Mouse (Mus musculus): ENCODE results near the gene Serpina3f. TPM values are rescaled to one million over a fixed set of nuclear protein-coding genes. Genes with fewer than 3 reads are reported as not detected.

The Serpina3f gene
- 0.15 TPM in 1 of 2 replicates, not detected in the other for polyA plus RNA-seq (2015; fragmentation: Nextera tagmentation; extraction: Ambion mirVana)

DNA sequence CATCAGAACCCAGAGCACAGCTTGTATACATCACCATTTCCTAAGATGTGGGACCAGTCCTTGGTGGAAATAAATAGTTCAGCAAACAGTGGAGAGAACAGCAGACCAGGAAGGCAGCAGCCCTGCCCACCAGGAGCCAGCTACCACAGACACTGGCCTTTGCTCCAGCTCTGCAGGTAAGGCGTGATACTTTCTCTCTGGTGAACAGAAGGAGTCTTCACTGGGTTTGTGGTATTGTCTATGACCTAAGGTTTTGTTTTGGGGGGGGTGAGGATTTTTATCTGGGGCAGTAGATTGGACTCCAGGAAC is at the start of gene Serpina3f:
TSS of gene Serpina3f (plus strand) at position 100 of the 309 bp plus-strand sequence.
- Histone ChIP-seq H3K4me2 (no peak within 1 kb of the TSS), H3K9me3 (no peaks in the 10 kb centered on the region), H3K4me1 (no peaks in the 10 kb centered on the region), H3K27ac (no peak within 1 kb of the TSS), H3K36me3 (no peaks in the 10 kb centered on the region), H3K4me3 (no peak within 1 kb of the TSS), H3K9ac (no peak within 1 kb of the TSS), H3K27me3 (no peaks in the 10 kb centered on the region)
- WGBS, result 63% methylated on average over 1 of the region's 1 CpGs
- ATAC-seq (ENCODE audit: borderline replicate concordance, extremely low read depth, low FRiP score, low TSS enrichment), result no peak

DNA sequence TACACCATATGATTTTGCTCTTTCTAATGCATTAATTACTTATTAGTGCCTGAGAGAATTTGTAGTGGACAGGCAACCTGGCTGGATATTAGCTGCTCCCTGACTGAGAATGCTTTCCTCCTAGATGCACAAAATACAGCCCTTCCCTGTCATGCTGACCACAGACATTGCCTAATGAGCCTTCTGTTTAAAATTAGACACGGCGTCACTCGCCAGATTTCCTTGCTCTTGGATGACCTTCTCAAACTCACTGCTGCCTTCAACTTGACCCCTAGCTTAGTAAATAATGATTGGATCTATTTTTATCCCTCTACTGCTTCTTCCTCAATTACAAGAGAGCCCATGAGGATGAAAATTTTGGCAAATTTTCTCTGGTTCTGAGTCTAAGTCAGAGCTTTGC is 39.6 kb upstream of the Serpina3f start:
- Histone ChIP-seq H3K4me3 (no peak overlapping the region), H3K36me3 (no peaks in the 10 kb centered on the region), H3K9ac (no peak overlapping the region), H3K27ac (no peak overlapping the region), H3K9me3 (no peaks in the 10 kb centered on the region), H3K4me1 (no peaks in the 10 kb centered on the region), H3K4me2 (no peak overlapping the region), H3K27me3 (no peaks in the 10 kb centered on the region)
- ATAC-seq (ENCODE audit: borderline replicate concordance, extremely low read depth, low FRiP score, low TSS enrichment), result no peak
- WGBS, result 36% methylated on average over 3 of the region's 3 CpGs

DNA sequence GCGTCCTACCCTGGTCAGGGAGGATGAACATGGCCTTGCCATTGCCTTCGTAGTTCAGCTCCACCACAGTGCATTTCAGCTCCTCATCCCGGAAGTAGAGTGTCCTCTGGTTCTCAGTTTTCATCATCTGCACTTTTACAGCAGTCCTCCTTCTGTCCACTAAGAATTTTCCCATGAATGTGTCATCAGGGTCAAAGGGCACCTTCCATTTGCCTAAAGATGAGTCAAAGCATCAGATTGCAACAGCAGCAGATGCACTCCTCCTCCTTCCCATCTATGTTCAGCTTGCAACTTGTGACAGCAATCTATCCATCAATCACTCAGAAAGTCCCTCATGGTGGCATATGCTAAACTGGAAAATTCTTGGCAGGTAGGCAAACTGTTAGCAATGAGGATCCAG is 38.7 kb upstream of the Serpina3f start:
- H3K9ac ChIP-seq, result no peak overlapping the region
- H3K9me3 ChIP-seq, result no peaks in the 10 kb centered on the region
- no peaks in the 10 kb centered on the region for H3K4me1 ChIP-seq
- H3K27me3 ChIP-seq, result no peaks in the 10 kb centered on the region
- H3K36me3 ChIP-seq, result no peaks in the 10 kb centered on the region
- ATAC-seq (ENCODE audit: borderline replicate concordance, extremely low read depth, low FRiP score, low TSS enrichment), result no peak
- H3K4me3 ChIP-seq, result no peak overlapping the region
- WGBS, result 77% methylated on average over 3 of the region's 3 CpGs
- no peak overlapping the region for H3K27ac ChIP-seq
- no peak overlapping the region for H3K4me2 ChIP-seq

DNA sequence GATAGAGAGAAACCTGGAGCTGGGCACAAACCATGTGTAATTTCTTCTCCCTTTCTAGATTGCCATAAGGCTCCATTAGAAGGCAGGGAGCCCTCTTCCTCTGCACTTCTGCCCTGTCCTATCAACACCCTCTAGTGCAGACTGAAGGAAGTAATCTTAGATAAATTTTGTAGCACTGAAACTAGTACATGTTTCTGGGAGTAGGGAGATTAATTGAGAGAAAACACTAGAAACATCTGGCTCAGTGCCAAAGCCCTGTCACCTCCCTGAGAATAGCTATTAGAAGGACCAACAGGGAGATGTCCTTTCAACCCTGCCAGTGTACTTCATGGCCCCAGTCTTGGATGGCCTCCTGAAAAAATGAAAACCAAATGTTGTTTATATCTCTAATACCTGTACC is 35.8 kb upstream of the Serpina3f start:
- Histone ChIP-seq H3K27me3 (no peaks in the 10 kb centered on the region), H3K9ac (no peak overlapping the region), H3K9me3 (no peaks in the 10 kb centered on the region), H3K4me3 (no peak overlapping the region), H3K27ac (no peak overlapping the region), H3K36me3 (no peaks in the 10 kb centered on the region), H3K4me1 (no peaks in the 10 kb centered on the region), H3K4me2 (no peak overlapping the region)
- ATAC-seq (ENCODE audit: borderline replicate concordance, extremely low read depth, low FRiP score, low TSS enrichment), result no peak

DNA sequence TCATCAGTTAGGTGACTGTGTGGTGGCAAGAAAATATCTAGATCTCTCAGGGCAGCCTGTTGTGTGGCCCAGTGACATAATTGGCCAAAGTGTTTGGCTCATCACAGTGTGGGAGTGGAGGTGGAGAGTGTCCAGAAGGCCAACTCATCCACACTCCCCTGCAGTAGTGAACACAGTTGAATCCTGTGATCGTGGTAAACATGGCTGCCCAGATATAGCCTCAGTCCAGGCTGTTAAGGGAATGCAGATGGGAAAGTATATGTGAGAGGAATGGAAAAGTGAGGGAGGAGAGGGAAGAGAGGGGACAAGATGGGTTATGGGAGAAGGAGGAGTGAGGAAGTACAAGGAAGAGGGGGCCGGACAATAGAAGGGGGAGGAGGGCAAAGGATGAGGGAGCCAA is 35.4 kb upstream of the Serpina3f start:
- Histone ChIP-seq H3K36me3 (no peaks in the 10 kb centered on the region), H3K27me3 (no peaks in the 10 kb centered on the region), H3K9me3 (no peaks in the 10 kb centered on the region), H3K27ac (no peak overlapping the region), H3K4me3 (no peak overlapping the region), H3K4me1 (no peaks in the 10 kb centered on the region), H3K4me2 (no peak overlapping the region), H3K9ac (no peak overlapping the region)
- 68% methylated on average over 2 of the region's 2 CpGs for WGBS
- ATAC-seq (ENCODE audit: borderline replicate concordance, extremely low read depth, low FRiP score, low TSS enrichment), result peak; percentile 11; the same call in 1 of the 2 replicates

DNA sequence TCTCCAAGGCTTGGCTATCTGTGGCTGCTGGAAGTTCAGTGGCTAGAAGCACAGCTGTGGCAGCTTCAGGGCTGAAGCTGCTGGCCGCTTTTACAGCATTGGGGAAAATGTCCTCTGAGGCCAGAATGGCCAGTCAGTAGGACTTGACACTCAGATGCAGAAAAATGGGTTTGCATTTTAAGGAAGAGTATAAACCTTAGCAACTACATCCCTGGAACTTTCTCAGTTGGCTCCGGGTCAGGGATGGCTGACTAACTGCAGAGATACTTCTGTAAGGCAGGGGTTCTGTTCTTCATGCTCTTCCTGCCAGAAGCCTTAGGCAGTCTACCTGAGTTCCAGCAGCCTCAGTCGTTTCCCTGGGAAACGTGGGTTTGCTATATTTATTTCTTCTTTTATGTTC is 29.3 kb upstream of the Serpina3f start:
- Histone ChIP-seq H3K4me1 (no peaks in the 10 kb centered on the region), H3K9me3 (no peaks in the 10 kb centered on the region), H3K9ac (no peak overlapping the region), H3K36me3 (no peaks in the 10 kb centered on the region), H3K27ac (no peak overlapping the region), H3K4me2 (no peak overlapping the region), H3K27me3 (no peaks in the 10 kb centered on the region), H3K4me3 (no peak overlapping the region)
- no peak for ATAC-seq (ENCODE audit: borderline replicate concordance, extremely low read depth, low FRiP score, low TSS enrichment)
- WGBS, result 71% methylated on average over 4 of the region's 4 CpGs

DNA sequence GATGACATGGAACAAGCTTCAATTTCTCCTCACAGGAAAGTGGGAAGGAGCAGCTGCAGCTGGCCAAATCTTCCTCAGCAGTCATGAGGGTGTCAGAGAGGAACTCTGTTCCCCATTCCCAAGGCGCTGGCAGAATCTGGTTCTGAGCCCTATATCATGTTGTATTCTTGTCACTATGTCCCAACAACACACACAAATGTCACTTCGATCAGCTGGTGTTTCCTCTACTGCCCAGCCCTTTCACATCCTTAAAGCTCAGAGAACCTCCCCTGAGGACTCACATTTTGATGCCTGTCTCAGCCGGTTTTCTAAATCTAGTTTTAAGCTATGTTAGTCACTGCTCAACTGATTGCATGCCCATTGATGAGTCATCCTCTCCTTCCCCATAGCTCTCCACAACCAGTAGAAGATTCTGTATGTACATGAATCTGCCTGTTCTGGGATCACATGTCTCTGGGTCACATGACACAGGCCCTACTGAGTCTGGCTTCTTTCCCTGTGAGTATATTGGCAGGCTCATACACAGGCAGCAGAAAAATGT is 28.2 kb upstream of the Serpina3f start:
- 0 out of 2 replicates have a peak overlapping the region, but pooled peaks have one; percentile 5 for H3K27ac ChIP-seq
- 43% methylated on average over 3 of the region's 3 CpGs for WGBS
- H3K4me3 ChIP-seq, result no peak overlapping the region
- H3K4me2 ChIP-seq, result no peak overlapping the region
- no peaks in the 10 kb centered on the region for H3K9me3 ChIP-seq
- no peak overlapping the region for H3K9ac ChIP-seq
- peak; percentile 76 for ATAC-seq (ENCODE audit: borderline replicate concordance, extremely low read depth, low FRiP score, low TSS enrichment)
- H3K4me1 ChIP-seq, result no peaks in the 10 kb centered on the region
- H3K27me3 ChIP-seq, result no peaks in the 10 kb centered on the region
- no peaks in the 10 kb centered on the region for H3K36me3 ChIP-seq

DNA sequence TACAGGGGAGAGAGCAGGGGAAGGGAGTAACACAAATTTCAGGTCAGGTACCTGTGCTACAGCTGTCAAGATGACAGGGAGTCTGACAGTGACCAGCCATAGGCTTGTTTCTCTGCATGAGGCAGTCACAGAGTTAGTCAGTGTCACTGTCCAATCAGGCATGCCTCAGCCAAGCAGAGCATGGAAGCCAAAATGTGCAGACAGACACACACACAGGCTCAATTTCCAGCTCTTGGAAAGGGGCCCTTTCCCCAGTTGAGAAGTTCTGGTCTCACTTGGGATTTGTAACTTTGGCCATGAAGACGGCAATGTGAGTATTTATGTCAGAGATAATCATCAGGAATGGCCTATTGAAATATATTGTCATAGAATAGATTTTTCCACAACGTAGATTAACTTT is 25.1 kb upstream of the Serpina3f start:
- 56% methylated on average over 2 of the region's 2 CpGs for WGBS
- H3K9ac ChIP-seq, result no peak overlapping the region
- H3K4me3 ChIP-seq, result no peak overlapping the region
- H3K36me3 ChIP-seq, result no peaks in the 10 kb centered on the region
- no peak overlapping the region for H3K27ac ChIP-seq
- no peak for ATAC-seq (ENCODE audit: borderline replicate concordance, extremely low read depth, low FRiP score, low TSS enrichment)
- no peaks in the 10 kb centered on the region for H3K27me3 ChIP-seq
- H3K9me3 ChIP-seq, result no peaks in the 10 kb centered on the region
- no peak overlapping the region for H3K4me2 ChIP-seq
- H3K4me1 ChIP-seq, result no peaks in the 10 kb centered on the region

DNA sequence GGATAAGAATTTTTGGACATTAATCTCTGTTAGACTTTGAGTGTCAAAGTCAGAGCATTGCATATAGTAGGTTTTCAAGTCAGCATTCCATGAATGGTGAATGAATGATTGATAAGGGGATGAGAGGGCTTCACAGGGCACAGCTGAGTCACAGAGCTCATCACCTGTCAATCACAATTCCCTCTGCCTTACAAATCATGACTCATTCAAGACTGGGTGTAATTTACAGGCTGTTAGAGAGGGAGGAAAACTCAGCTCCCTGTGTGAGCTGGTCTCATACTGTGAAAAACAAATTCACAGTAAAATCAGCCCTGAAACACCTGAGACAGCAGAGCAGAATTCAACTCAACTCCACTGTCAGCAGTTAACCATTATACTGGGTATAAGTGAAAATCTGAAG is 23.5 kb upstream of the Serpina3f start:
- ATAC-seq (ENCODE audit: borderline replicate concordance, extremely low read depth, low FRiP score, low TSS enrichment), result no peak
- no peak overlapping the region for H3K27ac ChIP-seq
- no peak overlapping the region for H3K4me2 ChIP-seq
- no peaks in the 10 kb centered on the region for H3K36me3 ChIP-seq
- H3K9me3 ChIP-seq, result no peaks in the 10 kb centered on the region
- H3K9ac ChIP-seq, result no peak overlapping the region
- no peaks in the 10 kb centered on the region for H3K27me3 ChIP-seq
- no peak overlapping the region for H3K4me3 ChIP-seq
- H3K4me1 ChIP-seq, result no peaks in the 10 kb centered on the region

DNA sequence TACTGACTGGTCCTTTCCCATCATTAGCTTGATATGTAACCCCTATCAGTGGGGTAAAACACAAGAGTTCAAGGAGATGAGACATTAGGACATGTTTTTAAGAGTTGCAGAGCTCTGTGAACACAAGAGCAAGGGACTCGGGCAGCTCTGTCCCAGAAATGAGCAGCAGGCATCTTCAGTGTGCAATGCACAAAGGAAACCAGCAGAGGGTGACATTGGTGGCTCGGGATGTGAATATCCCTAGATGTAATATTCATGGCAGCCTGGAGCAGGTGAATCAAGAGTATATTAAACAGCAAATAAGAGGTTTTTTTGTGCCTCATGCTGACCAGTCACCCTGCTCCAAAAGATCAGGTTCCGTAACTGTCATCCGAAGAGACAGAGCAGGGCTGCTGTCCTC is 5.2 kb upstream of the Serpina3f start:
- ATAC-seq (ENCODE audit: borderline replicate concordance, extremely low read depth, low FRiP score, low TSS enrichment), result no peak
- no peaks in the 10 kb centered on the region for H3K27me3 ChIP-seq
- no peaks in the 10 kb centered on the region for H3K9me3 ChIP-seq
- no peaks in the 10 kb centered on the region for H3K4me1 ChIP-seq
- H3K9ac ChIP-seq, result no peak overlapping the region
- no peaks in the 10 kb centered on the region for H3K36me3 ChIP-seq
- H3K4me3 ChIP-seq, result no peak overlapping the region
- H3K4me2 ChIP-seq, result no peak overlapping the region
- no peak overlapping the region for H3K27ac ChIP-seq
- 74% methylated on average over 4 of the region's 4 CpGs for WGBS

DNA sequence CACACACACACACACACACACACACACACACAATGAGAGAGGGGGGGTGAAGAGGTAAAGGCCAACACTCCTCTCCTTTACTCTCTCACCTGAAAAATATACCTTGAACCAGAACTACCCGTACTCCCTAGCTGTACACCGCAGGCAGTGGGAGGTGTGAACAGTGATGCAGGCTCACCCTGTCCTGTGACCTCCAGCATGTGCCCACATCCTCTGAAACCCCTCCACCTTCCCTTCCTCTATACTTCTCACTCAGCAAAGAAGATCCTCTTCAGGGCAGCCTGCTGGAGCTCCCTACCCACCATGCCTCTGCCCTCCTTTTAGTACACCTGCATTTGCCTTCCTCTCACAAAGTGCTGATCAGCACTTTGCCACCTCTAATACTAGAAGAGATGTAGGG is 4.5 kb upstream of the Serpina3f start:
- 82% methylated on average over 2 of the region's 2 CpGs for WGBS
- Histone ChIP-seq H3K36me3 (no peaks in the 10 kb centered on the region), H3K9me3 (no peaks in the 10 kb centered on the region), H3K4me3 (no peak overlapping the region), H3K9ac (no peak overlapping the region), H3K4me1 (no peaks in the 10 kb centered on the region), H3K4me2 (no peak overlapping the region), H3K27ac (no peak overlapping the region), H3K27me3 (no peaks in the 10 kb centered on the region)
- no peak; the same call in 1 of the 2 replicates for ATAC-seq (ENCODE audit: borderline replicate concordance, extremely low read depth, low FRiP score, low TSS enrichment)

DNA sequence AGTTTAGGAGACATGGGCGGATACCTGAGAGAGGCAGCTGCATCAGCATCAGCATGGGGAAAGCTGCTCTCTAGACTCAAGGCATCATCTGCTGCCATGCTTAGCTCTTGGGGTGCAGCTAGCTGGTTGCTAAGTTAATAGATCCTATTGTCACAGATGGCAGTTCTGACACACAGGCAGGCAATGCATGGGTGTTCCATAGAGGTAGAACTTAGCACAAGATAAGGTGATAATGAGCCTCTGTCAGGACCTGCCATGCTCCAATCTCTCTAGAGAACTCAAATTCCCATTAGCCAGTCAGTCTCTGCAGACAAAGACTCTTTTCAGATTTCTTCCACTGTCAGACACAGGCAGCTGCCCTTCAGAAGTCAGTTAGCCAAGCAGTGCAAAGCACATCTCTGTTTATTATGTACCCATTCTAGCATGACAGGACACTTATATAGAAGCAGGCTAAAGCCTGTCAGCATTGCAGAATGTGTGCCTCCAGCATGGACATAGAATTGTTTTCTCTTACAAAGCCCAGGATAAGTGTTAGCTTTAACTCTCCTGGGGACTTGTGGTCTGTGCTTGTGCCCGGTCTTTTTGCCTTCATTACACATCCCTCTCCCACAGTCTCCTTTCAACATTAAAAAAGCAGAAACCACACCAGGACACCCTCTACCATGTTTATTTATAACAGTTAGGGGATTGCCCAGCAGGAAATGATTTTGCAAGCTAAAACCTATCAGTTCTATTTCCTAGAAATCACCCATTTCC is 477 bp upstream of the Serpina3f start:
- no peak overlapping the region for H3K4me2 ChIP-seq
- no peak for ATAC-seq (ENCODE audit: borderline replicate concordance, extremely low read depth, low FRiP score, low TSS enrichment)
- H3K9ac ChIP-seq, result no peak overlapping the region
- H3K27ac ChIP-seq, result no peak overlapping the region
- no peaks in the 10 kb centered on the region for H3K27me3 ChIP-seq
- H3K4me1 ChIP-seq, result no peaks in the 10 kb centered on the region
- no peaks in the 10 kb centered on the region for H3K36me3 ChIP-seq
- WGBS, result 66% methylated on average over 2 of the region's 2 CpGs
- no peaks in the 10 kb centered on the region for H3K9me3 ChIP-seq
- no peak overlapping the region for H3K4me3 ChIP-seq

DNA sequence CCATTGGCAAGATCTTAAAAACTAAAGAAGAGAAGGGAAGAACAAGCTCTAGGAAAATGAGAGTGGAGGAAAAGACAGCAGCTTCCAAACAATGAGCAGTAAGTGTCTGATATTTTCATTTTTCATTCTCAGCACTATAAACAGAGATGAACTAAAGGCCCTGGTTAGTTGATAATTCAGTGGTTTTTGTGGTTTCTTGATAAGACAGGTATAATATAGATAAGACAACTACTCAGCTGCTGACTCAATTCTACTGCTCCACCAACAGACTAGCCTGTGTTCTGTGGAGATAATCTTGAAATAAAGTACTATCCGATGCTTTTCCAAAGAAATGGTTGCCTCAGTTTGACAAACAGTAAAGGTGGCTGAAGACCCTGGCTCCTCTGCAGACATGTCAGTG is 905 bp downstream of the Serpina3f start:
- WGBS, result 75% methylated on average over 1 of the region's 1 CpGs

More for the DNA sequence above, 905 bp downstream of the Serpina3f start:
- Histone ChIP-seq H3K27ac (no peak overlapping the region), H3K4me2 (no peak overlapping the region), H3K36me3 (no peaks in the 10 kb centered on the region), H3K9ac (no peak overlapping the region), H3K27me3 (no peaks in the 10 kb centered on the region), H3K4me1 (no peaks in the 10 kb centered on the region), H3K4me3 (no peak overlapping the region), H3K9me3 (no peaks in the 10 kb centered on the region)
- ATAC-seq (ENCODE audit: borderline replicate concordance, extremely low read depth, low FRiP score, low TSS enrichment), result no peak

Data from lung, embryonic 15.5 days (tissue).